Mouse (Mus musculus): ENCODE measurements around the gene Ksr1.

The Ksr1 gene

DNA sequence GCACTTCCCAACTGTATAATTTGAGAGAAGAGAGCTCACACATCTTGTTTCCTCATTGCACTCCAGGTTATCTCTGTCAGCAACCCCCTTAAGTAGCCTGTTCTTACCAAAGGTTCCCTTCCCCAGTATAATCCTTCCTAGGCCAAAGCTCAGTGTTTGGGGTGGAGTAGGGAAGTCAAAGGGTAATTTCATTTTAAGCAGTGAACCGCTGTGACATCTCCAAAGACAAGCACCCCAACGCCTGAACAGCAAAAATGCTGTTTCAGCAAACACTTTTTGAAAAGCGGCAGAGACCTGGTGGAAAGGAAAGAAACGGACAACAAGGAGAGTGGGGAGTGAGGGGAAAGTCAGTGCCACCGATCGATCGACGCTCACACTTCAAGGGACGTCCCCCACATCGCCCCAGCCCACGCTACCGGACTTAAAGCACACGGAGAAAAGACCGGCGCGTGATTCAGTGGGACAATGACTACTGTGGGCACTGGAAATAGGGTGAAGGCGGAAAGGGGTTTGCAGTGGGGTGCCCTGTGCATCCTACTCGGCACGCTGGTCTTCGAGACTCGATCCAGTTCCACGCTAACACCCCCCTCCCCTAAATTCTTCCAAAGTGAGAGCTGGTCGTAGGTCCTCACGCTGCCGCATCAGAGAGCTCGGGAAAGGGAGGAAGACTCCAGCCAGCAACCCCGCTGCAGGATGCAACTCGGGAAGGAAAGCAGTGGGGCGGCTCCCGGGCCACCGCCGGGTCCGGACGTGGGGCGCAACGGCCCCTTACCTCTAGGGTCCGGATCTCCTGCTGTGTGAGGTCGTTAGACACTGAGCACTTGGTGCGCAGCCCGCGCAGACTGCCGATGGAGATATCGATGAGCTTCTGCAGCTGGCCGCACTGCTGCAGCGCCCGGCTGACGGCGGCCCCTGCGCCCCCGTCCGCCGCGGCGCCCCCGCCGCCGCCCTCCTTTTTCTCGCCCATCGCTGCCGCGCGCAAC lies 633 bp downstream of the Ksr1 start:
- DNase-seq: peak in 1 of 2 experiments; percentile 16

DNA sequence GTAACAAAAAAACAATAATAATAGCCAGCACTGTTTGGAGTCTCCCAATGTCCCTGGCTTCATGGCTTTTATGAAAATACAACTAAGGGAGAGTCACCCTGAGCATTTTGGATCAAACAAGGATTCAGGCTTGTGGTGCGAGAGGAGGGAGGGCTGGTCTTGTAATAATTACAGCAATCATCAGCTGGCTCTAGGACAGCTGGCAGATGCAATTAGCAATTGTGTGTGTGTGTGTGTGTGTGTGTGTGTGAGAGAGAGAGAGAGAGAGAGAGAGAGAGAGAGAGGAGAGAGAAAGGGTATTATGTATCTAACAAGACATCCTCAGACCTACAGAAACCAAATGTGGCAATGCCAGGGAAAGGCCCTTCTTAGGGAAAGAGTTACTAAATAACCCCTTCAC lies 1.5 kb downstream of the Ksr1 start:
- no peak for DNase-seq

GRCm38 (mm10) chr11:79144043-79144591 lies 2.1 kb downstream of the Ksr1 start:
- DNase-seq: no peak

GRCm38 (mm10) chr11:79143322-79143721 lies 2.9 kb downstream of the Ksr1 start:
- no peak for DNase-seq

DNA sequence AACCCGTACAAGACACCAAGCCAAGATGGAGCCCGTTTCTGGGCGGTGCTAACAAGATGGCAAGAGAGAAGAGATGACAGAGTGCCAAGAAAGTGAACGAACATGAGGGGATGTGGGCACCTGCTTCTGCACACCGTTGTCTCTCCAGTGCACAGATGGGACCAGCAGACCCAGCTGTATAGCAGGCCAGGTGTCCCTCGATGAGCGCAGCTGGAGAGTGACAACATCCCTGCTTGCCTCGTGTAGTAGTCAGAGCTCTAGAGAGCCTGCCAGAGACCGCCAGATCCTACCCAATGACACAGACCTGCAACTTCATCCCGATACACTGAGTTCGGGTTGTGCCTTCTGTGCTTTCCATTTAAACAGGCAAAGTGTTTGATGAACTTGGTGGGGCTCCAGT lies 3.8 kb downstream of the Ksr1 start:
- no peak for DNase-seq

DNA sequence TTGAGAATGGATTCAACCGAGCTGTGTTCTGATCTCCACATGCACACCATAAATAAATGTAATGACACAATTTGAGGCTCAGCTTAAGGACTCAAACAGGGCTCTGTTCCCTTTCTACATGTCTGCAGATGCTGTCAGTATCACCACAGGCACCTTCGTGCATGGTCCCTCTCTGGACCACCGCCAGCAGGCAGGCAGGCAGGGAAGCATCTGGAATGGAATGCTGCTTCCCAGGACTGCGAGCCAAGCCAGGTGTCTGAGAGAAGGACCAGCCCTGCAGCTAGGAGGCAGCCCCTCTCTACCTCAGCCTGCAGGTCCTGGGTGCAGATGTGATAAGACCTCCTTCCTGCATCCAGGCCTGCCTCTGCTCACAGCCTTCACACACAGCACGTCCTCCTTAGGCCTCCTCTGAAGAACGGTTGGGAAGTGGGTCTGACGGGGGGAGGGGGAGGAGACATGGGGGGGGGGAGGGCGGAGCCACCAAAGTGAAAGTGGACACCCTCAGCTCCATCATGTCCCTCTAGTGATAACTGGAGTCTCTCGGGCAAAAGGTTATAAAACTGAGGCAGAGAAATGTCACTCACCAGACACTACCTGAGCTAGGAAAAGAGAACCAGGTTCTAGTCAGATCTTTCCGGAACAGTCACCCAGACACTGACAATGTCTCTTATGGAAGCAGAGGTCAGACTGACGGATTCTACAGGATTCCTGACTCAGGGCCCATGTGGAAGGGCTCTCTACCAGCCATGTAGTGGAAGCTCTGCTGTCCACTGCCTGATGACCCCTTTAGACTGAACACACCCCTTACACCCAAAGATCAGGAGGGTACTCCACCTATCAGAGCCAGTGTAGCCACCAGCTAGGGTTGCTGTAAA lies 4.7 kb downstream of the Ksr1 start:
- DNase-seq: no peak

DNA sequence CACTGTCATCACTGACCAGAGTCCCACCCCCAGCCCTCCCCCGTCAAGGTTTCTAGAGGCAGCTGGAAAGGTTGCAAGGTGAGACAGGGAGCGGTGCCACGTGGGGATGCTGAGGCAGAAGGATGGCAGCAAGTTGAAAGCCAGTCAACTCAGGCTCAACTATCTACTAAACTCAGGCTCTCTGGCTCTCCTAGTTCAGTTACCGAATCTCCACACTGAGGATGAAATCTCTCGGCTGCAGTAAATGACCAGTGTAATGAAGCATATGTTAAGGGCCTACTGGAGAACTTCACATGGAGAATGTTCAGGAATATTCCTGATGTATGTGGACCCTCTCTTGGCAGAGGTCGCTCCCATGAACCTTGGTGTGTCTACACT lies 5.7 kb downstream of the Ksr1 start:
- no peak for DNase-seq

DNA sequence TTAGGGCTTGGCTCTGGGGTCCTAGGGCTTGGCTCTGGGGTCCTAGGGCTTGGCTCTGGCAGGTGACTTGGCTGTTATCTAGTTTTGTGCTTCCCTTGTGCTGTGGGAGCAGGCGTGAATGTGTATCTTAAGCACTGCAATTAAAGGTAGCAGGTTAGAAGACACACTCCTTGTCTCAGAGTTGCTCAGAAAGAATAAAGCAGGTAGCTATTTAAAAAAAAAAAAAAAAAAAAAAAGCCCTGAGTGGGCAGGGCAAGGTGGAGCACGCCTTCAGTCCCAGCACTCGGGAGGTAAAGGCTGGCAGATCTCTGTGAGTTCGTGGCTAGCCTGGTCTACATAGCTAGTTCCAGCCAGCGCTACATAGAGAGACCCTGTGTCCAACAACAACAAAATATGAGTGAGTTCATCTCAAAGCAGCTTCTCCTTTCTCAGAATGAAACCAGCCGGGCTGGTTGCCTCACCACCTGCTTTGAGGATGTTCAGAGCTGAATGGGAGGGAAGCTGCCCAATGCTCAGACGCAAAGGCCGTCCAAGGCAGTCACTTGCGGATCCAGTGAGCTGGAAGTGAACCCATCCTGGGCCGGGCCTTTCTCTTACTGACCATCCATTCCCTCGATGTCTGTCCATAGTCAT lies 6.2 kb downstream of the Ksr1 start:
- DNase-seq: no peak

- DNase-seq: no peak
Measured at GRCm38 (mm10) chr11:79138621-79139020, 7.6 kb downstream of the Ksr1 start.

DNA sequence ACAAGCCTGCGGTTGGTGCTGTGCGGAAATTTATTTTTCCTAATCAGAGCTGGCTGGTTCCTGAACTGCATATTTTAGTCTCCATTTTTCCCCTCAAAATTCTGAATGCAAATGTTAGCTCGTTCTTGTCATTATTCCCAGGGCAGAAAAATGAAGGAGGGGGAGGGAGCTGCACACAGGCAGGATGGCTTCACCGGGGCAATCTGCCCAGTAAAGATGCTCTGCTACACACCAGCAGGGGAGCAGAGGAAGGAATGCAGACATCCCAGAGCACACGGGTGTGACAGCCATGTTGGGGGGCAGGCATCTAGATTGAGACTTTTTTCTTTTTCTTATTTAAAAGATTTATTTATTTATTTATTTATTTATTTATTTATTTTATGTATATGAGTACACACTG lies 9.0 kb downstream of the Ksr1 start:
- no peak for DNase-seq

GRCm38 (mm10) chr11:79135685-79136360 lies 10.4 kb downstream of the Ksr1 start:
- DNase-seq: no peak

GRCm38 (mm10) chr11:79135105-79135503 lies 11.1 kb downstream of the Ksr1 start:
- DNase-seq: no peak

DNA sequence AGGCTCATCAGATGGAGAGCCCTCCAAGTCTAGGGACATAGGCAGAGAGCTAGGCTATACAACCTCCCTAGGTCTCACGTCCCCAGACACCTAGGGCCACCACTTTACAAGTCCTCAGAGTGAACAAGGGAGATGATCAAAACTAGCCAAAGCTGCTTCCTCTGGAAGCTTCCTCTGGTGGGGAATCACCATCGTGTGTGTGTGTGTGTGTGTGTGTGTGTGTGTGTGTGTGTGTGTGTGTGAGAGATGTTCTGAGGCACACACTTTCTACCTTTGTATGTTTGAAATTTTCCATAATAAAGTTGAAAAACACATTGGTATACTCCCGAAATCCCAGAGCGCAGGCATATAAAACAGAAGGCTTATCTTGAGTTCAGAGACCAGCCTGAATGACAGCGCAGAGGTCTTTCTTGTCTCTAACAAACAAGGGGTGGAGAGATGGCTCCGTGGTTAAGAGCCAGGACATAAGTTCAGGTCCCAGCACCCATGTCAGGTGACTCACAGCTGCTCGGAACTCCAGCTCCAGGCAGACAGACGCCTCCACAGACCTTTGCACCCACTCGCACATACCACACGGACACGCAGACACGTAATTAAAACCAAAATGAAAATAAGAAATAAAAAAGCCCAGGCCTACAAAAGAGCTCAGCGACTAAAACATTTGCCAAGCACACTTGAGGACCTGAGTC lies 11.6 kb downstream of the Ksr1 start:
- DNase-seq: no peak

DNA sequence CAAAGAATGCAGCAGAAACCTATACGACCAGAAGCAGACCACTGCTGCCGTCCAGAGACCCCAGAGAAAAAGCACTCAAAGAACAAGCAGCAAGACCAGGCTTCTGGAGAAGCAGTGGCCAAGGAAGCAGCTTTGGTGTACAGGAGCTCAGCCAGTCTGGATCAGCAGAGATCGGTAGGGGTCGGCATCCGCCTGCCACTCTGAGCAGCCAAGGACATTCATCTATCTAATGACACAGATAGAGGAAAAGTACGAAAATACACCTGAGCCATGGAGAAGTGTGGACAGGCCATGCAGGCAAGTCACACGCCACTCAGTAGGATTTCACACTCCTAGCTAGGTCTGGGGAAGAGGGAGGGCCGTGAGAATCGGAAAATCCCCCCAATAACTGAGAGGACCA lies 12.2 kb downstream of the Ksr1 start:
- no peak for DNase-seq

DNA sequence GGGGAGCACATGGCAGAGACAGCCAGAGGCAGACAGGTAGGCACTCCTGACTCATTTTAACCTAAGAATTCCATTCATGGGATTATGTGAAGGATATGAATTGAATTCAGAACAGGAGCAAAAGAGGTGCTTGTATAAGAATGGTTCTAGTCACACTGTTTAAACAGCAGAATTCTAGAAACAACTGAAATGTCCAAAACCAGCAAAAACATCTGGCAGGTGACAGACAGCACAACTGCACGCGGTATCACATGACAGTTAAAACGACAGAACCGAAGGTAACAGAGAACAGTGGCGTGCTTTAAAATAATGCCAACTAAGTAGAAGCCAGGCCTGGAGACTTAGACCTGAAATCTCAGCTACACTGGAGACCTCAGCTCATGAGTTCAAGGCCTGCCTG lies 13.2 kb downstream of the Ksr1 start:
- DNase-seq: no peak

DNA sequence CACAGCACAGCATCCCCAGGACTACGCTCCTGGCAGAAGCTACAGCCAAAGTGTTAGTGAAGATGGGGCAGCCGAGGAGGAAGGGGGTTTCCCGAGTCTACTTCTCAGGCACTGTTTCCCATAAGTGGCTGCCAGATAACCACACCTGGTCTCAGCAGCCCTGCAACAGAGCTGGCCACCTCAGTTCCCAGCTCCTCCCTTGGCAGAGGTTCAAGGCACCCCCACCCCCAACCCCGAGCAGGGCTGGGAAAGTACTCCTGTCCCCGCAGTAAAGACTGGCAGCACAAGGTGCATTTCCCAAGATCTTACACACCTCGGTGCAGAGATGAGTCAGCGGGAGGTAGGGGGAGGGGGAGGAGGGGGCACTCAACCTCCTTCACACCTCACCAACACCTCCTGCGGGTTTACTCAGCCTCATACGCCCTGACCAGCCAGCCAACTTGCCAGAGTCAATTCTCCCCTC lies 14.2 kb downstream of the Ksr1 start:
- no peak for DNase-seq

DNA sequence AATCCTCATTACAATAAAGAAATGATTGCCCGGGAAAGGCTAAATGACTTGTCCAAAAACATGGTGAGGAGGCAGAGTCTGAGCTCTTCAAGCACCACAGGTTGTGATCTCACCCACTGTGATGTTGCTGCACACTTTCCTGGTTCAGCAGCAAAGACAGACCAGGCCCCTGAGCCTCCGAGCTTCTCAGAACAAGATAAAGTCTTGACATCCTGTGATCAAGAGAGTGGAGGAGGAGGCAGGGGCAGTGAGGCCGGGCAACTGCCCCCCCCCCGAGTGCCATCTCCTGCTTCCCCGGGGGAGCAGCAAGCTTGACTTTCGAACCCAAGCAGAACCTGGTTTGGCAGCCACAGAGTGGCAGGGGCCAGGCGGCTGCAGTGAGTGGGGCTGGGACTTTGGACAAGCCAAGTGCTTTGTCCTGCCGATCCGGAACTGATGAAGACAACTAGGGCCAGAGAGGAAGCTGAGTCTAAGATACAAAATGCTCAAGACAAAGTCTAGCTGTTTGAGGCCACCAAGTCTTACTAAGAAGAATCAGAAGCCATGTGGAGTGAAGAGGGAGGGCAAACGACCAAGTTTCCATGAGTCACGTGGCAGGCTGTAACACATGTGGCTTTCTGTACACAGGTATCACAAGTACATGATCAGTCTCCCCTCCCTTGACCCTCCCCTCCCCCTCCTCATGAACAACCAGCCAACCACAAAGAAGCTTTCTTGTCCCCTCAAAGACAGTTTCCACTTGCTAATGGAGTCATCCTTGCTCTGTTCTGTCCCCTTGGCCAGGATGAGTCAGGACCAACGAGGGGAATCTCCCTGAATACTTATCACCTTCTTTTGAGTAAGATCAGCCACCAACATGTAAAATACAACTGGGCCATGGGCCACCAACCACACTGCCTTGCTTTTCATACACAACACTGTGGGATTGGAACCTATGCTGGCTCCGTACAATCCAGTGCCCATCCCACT lies 16.5 kb downstream of the Ksr1 start:
- no peak for DNase-seq

DNA sequence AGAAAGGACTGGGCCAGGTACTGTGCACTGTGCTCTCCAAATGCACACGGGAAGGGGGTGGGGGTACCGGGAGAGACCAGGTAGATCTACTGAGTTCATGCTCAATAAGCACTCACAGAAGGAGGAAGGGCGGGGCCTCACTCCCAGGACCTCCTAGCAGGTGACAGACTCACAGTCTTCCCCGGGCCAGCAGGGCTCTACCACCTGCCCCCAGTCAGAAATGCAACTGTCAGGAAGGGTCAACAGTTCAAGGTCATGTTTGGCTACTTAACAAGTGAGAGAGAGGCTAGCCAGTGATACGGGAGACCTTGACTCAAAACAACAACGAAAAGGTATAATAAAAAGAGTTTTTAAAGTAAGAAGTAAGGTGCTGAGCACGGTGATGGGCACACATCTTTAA lies 18.0 kb downstream of the Ksr1 start:
- DNase-seq: no peak

- no peak for DNase-seq
Measured at GRCm38 (mm10) chr11:79126963-79127362, 19.2 kb downstream of the Ksr1 start.

DNA sequence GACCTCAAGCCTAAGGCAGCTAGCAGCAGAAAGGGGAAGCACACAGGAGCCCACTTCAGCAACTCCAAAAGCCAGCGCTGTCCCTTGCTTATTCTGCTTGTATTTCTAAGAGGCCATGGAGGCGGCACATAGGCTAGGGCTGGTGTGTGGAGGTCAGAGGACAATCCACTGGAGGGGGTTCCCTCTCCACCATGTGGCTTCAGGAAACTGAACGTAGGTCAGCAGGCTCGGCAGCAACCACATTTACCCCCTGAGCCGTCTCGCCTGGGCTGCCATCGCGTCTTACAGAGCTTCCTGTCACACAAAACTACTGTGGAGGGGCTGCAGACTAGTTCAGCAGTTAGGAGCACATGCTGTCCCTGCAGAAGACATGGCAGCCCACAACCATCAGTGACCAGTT lies 20.4 kb downstream of the Ksr1 start:
- DNase-seq: no peak

Measured in kidney, adult 8-10 months (tissue).